Mouse (Mus musculus): ENCODE measurements around the gene Nelfb. TPM values are rescaled to one million over a fixed set of nuclear protein-coding genes. Genes with fewer than 3 reads are reported as not detected.

Gene Nelfb
- polyA plus RNA-seq, 1 experiment from 2014 or later = 99.1 TPM

DNA sequence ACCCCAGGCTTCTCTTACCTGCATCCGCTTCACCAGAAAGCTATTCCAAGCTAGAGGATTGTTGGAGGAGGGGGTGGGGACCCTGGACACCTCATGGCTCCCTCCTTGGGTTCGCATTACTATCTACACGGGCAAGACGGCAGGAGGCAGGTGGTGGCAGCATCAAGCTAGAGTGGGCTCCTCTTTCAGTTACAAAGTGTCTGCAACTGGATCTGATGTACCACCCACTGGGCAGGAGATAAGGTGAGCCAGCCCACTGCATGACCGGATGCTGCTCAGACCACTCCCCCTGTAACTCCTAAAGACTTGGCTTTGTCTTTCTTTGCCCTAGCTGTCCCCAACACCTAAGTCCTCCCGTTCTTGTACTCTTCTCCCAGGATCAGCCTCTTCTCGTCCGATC is 25.3 kb upstream of the Nelfb start, which contains the start of gene Rnf224:
Gene Rnf224 (minus strand): TSS at position 174 of the 400 bp plus-strand sequence.
- DNase-seq (ENCODE audit: low spot score) = no peak
- Histone ChIP-seq H3K27me3 (replicated peaks; ENCODE audit: control insufficient read depth, insufficient read depth, low read length) (peaks cover 7% of the 10 kb centered on the region), H3K9me3 (ENCODE audit: control insufficient read depth, low read length) (no peaks in the 10 kb centered on the region), H3K4me1 (replicated peaks; ENCODE audit: control insufficient read depth, insufficient read depth, low read length) (peaks cover 6% of the 10 kb centered on the region; the same call in 1 of the 2 replicates), H3K4me3 (ENCODE audit: low read depth, low read length) (no peak within 1 kb of the TSS), H3K9ac (ENCODE audit: low read length) (no peak within 1 kb of the TSS), H3K4me2 (ENCODE audit: low read length) (no peak within 1 kb of the TSS), H3K36me3 (ENCODE audit: control insufficient read depth, insufficient read depth, low read length) (no peaks in the 10 kb centered on the region), H3K27ac (ENCODE audit: low read depth) (no peak within 1 kb of the TSS)
- ATAC-seq (replicated peaks; ENCODE audit: low FRiP score, low TSS enrichment, low read depth) = no peak
- 31% methylated on average over 8 of the region's 8 CpGs for WGBS

DNA sequence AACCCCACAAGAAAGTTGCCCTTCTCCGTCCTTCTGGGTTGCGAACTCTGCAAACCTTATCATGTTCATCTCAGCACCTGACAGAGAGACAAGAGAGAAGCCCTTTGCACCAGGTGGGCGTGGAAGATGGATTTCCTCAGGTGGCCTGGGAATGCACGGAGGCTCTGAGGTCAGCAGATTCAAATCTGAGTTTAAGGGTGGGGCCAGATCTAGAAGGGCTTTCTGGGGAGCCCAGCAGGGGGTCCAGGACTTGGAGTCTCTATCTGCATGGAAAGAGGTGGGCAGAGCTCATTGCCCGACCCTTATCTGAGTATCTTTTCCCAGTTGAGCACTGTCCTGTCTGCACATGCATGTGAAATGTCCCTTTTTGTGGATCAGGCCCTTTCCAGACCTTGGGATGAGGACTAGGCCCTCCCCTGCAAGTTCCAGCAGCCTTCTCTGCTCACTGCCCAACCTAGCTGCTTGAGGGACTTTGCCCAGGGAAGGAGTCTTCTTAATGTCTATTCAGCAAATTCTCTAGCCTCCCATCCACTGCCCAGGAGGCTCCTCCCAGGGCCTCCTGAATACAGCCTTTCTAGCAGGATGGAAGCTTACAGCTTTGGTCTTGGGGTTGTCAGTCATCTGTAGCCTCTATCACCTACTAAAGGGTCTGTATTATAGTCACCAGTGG is 23.4 kb upstream of the Nelfb start:
- no peak for DNase-seq (ENCODE audit: low spot score)
- Histone ChIP-seq H3K27me3 (replicated peaks; ENCODE audit: control insufficient read depth, insufficient read depth, low read length) (no peaks in the 10 kb centered on the region), H3K9me3 (ENCODE audit: control insufficient read depth, low read length) (no peaks in the 10 kb centered on the region), H3K4me3 (ENCODE audit: low read depth, low read length) (no peak overlapping the region), H3K4me2 (ENCODE audit: low read length) (no peak overlapping the region), H3K27ac (ENCODE audit: low read depth) (no peak overlapping the region), H3K9ac (ENCODE audit: low read length) (no peak overlapping the region), H3K4me1 (replicated peaks; ENCODE audit: control insufficient read depth, insufficient read depth, low read length) (no peaks in the 10 kb centered on the region), H3K36me3 (ENCODE audit: control insufficient read depth, insufficient read depth, low read length) (no peaks in the 10 kb centered on the region)
- no peak for ATAC-seq (replicated peaks; ENCODE audit: low FRiP score, low TSS enrichment, low read depth)
- WGBS = 57% methylated on average over 5 of the region's 5 CpGs

DNA sequence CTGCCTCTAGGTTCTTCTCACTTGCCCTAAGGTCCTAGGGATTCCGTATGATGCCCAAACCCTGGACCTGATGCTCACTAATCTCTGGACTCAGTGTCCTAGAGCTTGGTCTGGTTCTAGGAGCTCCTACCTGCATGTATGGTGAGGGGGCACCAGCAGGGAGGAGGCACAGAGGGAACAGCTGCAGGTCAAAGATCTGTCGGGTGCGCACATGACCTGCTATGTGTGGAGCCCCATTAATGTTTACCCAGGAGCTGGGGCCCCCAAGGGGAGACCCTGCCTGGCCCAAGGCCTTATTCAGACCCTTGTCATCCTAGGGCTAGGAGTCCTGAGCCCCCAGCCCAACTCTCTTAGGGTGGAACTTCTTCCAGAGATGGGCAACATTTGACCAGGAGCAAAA is 22.8 kb upstream of the Nelfb start, which contains the start of gene Slc34a3:
Gene Slc34a3 (minus strand): TSS at position 315 of the 400 bp plus-strand sequence.
- Histone ChIP-seq H3K9me3 (ENCODE audit: control insufficient read depth, low read length) (no peaks in the 10 kb centered on the region), H3K9ac (ENCODE audit: low read length) (no peak within 1 kb of the TSS), H3K4me1 (replicated peaks; ENCODE audit: control insufficient read depth, insufficient read depth, low read length) (no peaks in the 10 kb centered on the region), H3K27me3 (replicated peaks; ENCODE audit: control insufficient read depth, insufficient read depth, low read length) (no peaks in the 10 kb centered on the region), H3K4me2 (ENCODE audit: low read length) (no peak within 1 kb of the TSS), H3K36me3 (ENCODE audit: control insufficient read depth, insufficient read depth, low read length) (no peaks in the 10 kb centered on the region), H3K27ac (ENCODE audit: low read depth) (no peak within 1 kb of the TSS), H3K4me3 (ENCODE audit: low read depth, low read length) (no peak within 1 kb of the TSS)
- no peak; the same call in 1 of the 2 replicates for ATAC-seq (replicated peaks; ENCODE audit: low FRiP score, low TSS enrichment, low read depth)
- DNase-seq (ENCODE audit: low spot score) = no peak
- WGBS = 65% methylated on average over 3 of the region's 3 CpGs

DNA sequence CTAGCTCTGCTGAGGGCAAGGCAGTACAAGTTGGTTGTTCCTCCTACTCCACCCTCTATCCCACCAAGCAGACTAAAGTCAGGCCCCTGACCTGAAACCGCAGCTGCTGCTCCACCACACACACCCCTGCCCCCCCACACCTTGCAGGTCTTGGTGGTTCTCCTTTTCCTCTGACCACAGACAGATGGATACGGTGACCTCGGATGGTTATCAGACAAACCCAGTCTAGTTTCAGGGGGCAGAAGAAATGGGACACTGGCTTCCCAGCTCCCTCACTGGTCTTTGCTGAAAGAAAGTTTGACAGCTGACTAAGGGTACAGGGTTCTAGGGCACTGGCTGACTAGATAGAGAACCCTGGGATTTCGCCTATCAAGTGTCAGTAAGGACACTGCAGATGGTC is 22.1 kb upstream of the Nelfb start:
- Histone ChIP-seq H3K4me2 (ENCODE audit: low read length) (no peak overlapping the region), H3K4me3 (ENCODE audit: low read depth, low read length) (no peak overlapping the region), H3K9me3 (ENCODE audit: control insufficient read depth, low read length) (no peaks in the 10 kb centered on the region), H3K27me3 (replicated peaks; ENCODE audit: control insufficient read depth, insufficient read depth, low read length) (no peaks in the 10 kb centered on the region), H3K27ac (ENCODE audit: low read depth) (no peak overlapping the region), H3K9ac (ENCODE audit: low read length) (no peak overlapping the region), H3K36me3 (ENCODE audit: control insufficient read depth, insufficient read depth, low read length) (no peaks in the 10 kb centered on the region), H3K4me1 (replicated peaks; ENCODE audit: control insufficient read depth, insufficient read depth, low read length) (no peaks in the 10 kb centered on the region)
- ATAC-seq (replicated peaks; ENCODE audit: low FRiP score, low TSS enrichment, low read depth) (no peak), DNase-seq (ENCODE audit: low spot score) (no peak)
- WGBS = 73% methylated on average over 4 of the region's 4 CpGs

DNA sequence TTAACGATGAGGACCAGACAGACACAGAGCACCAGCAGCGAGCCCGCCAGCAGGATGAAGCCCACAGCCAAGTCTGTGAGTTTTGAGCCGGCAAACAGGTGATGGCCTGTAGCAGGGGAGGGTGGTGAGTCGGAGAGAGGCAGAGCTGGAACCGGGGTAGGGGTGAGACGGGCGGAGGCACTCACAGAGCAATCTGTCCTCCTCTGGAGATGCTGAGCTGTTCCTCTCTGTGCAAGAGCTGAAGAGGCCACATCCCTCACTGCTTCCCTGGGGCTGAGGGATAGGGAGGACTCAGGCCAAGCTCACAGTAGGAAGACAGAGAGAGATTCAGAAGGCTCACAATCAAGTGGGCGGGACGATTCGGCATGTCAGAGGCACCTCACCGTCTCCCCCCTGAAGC is 19.7 kb upstream of the Nelfb start:
- Histone ChIP-seq H3K36me3 (ENCODE audit: control insufficient read depth, insufficient read depth, low read length) (no peaks in the 10 kb centered on the region), H3K27ac (ENCODE audit: low read depth) (no peak overlapping the region), H3K4me2 (ENCODE audit: low read length) (no peak overlapping the region), H3K9ac (ENCODE audit: low read length) (no peak overlapping the region), H3K4me1 (replicated peaks; ENCODE audit: control insufficient read depth, insufficient read depth, low read length) (no peaks in the 10 kb centered on the region), H3K9me3 (ENCODE audit: control insufficient read depth, low read length) (no peaks in the 10 kb centered on the region), H3K4me3 (ENCODE audit: low read depth, low read length) (no peak overlapping the region), H3K27me3 (replicated peaks; ENCODE audit: control insufficient read depth, insufficient read depth, low read length) (no peaks in the 10 kb centered on the region)
- WGBS = 60% methylated on average over 12 of the region's 12 CpGs
- ATAC-seq (replicated peaks; ENCODE audit: low FRiP score, low TSS enrichment, low read depth) = no peak
- no peak for DNase-seq (ENCODE audit: low spot score)

DNA sequence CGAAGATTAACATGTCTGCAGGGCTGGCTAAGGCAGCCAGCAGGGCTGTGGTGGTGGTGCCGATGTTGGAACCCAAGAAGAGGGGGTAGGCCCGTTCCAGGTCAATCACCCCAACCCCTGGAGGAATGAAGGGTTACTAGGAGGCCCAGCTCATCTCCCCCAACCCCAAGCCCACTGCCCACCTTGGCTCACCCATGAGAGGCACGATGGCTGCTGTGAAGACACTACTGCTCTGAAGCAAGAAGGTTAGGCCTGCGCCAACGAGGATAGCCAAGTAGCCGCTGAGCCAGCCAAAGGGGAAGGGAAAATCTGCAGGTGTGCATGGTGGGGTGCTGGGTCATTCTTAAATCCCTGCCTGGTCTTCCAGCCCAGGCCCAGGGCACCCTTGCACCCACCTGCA is 19.3 kb upstream of the Nelfb start:
- Histone ChIP-seq H3K9ac (ENCODE audit: low read length) (no peak overlapping the region), H3K36me3 (ENCODE audit: control insufficient read depth, insufficient read depth, low read length) (no peaks in the 10 kb centered on the region)
- WGBS = 90% methylated on average over 7 of the region's 7 CpGs

DNA sequence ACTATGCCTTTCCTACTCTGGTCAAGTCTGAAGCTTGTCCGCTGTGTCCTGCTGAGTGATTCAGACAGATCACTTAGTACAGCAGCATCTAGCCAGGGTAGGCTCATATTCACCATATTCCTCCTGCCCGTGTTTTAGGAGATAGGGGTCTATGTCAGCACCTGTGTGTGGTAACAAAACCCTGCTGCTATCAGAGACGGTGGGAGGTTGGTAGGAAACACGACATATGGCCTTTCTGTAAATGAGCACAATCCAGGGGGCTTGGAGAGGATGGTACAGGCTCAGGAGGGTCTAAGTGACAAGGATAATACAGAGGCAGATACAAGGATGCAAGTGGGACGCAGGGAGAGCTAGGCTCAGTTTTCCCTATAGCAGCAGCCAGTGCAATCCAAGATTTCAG is 18.3 kb upstream of the Nelfb start:
- Histone ChIP-seq H3K4me1 (replicated peaks; ENCODE audit: control insufficient read depth, insufficient read depth, low read length) (0 out of 2 replicates have a peak, but pooled peaks cover 4% of the 10 kb centered on the region), H3K27ac (ENCODE audit: low read depth) (no peak overlapping the region), H3K36me3 (ENCODE audit: control insufficient read depth, insufficient read depth, low read length) (no peaks in the 10 kb centered on the region), H3K4me2 (ENCODE audit: low read length) (no peak overlapping the region), H3K4me3 (ENCODE audit: low read depth, low read length) (no peak overlapping the region), H3K27me3 (replicated peaks; ENCODE audit: control insufficient read depth, insufficient read depth, low read length) (no peaks in the 10 kb centered on the region), H3K9ac (ENCODE audit: low read length) (no peak overlapping the region), H3K9me3 (ENCODE audit: control insufficient read depth, low read length) (no peaks in the 10 kb centered on the region)
- DNase-seq (ENCODE audit: low spot score) = no peak
- WGBS = 82% methylated on average over 5 of the region's 5 CpGs
- ATAC-seq (replicated peaks; ENCODE audit: low FRiP score, low TSS enrichment, low read depth) = no peak

More for the DNA sequence above, 19.3 kb upstream of the Nelfb start:
- DNase-seq (ENCODE audit: low spot score) (no peak), ATAC-seq (replicated peaks; ENCODE audit: low FRiP score, low TSS enrichment, low read depth) (no peak)
- no peaks in the 10 kb centered on the region for H3K27me3 ChIP-seq (replicated peaks; ENCODE audit: control insufficient read depth, insufficient read depth, low read length)
- no peak overlapping the region for H3K4me2 ChIP-seq (ENCODE audit: low read length)
- no peaks in the 10 kb centered on the region for H3K9me3 ChIP-seq (ENCODE audit: control insufficient read depth, low read length)
- no peak overlapping the region for H3K4me3 ChIP-seq (ENCODE audit: low read depth, low read length)
- H3K27ac ChIP-seq (ENCODE audit: low read depth) = no peak overlapping the region
- H3K4me1 ChIP-seq (replicated peaks; ENCODE audit: control insufficient read depth, insufficient read depth, low read length) = 0 out of 2 replicates have a peak, but pooled peaks cover 2% of the 10 kb centered on the region

DNA sequence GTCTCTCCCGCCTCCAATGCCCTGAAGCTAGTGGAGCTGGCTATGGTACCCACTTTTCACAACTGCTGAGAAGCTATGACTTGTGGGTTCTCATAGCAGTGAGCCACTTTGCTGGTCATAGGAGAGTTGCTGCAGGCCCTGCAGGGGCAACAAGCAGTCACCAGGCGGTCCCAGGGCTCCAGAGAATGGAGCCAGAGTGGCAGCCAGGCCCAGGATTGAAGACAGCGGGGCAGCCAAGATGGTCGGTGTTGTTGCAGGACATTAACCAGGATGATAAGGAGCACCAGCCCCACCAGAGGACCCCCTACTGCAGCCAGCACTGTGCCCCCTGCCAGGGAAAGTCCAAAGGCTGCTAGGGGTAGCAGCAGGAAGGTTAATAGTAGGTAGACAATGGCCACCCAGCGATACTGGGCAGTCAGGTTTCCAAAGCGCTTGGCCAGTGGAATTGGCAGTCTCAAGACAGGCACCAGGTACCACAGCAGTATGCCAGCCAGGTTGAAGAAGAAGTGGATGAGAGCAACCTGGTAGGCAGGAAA is 17.8 kb upstream of the Nelfb start:
- Histone ChIP-seq H3K9me3 (ENCODE audit: control insufficient read depth, low read length) (no peaks in the 10 kb centered on the region), H3K9ac (ENCODE audit: low read length) (no peak overlapping the region), H3K27me3 (replicated peaks; ENCODE audit: control insufficient read depth, insufficient read depth, low read length) (no peaks in the 10 kb centered on the region), H3K4me3 (ENCODE audit: low read depth, low read length) (peak overlapping the region; percentile 11; the same call in 1 of the 2 replicates), H3K4me1 (replicated peaks; ENCODE audit: control insufficient read depth, insufficient read depth, low read length) (0 out of 2 replicates have a peak, but pooled peaks cover 4% of the 10 kb centered on the region), H3K4me2 (ENCODE audit: low read length) (peak overlapping the region; percentile 42; the same call in 1 of the 2 replicates), H3K27ac (ENCODE audit: low read depth) (no peak overlapping the region), H3K36me3 (ENCODE audit: control insufficient read depth, insufficient read depth, low read length) (no peaks in the 10 kb centered on the region)
- DNase-seq (ENCODE audit: low spot score) (no peak), ATAC-seq (replicated peaks; ENCODE audit: low FRiP score, low TSS enrichment, low read depth) (no peak)
- WGBS = 69% methylated on average over 6 of the region's 6 CpGs

All from intestine, embryonic 14.5 days (tissue).